Mouse (Mus musculus) embryonic fibroblast, embryonic 13.5 days (primary cell): ENCODE measurements around the gene Coasy.

Source experiments
- CTCF ChIP-seq: IDR thresholded peaks from 2 replicates; pipeline ENCODE4 v1.5.1; 2011; ENCODE audit warnings: mild to moderate bottlenecking, control low read depth, low read length, moderate library complexity, borderline replicate concordance; ENCODE audit not compliant: insufficient read depth
- POLR2A ChIP-seq: IDR thresholded peaks from 2 replicates; pipeline ENCODE4 v1.6.1; 2011; ENCODE audit warnings: low read depth, mild to moderate bottlenecking, control low read depth, low read length, moderate library complexity

DNA sequence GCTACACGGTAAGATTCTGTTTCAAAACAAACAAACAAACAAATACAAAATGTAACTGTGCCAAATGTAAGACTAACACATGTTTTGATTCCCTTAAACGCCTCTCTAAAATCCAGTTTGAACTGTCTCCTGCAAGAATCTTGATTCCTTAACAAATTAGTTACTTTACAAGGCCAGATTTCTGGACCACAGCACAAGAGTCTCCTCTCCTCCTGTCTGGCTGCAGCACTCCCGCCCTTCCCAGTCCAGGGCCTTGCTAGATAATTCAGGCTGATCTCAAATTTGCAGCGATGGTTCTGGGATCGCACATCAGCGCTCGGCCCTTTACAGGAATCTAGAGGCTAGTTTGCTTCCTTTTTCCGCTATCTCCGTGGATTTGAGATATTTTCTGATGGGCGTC, 706 bp upstream of the Coasy start:
- TF ChIP-seq POLR2A (no peak), CTCF (no peak)
